In genomic region chr5:100380277-100380676, GRCm38 (mm10) we compare ENCODE assay signal across 18 mouse cellular contexts. TPM values are rescaled to one million over a fixed set of nuclear protein-coding genes. Genes with fewer than 3 reads are reported as not detected.
DNase-seq lines count a peak whose midpoint lies in the region; ATAC-seq lines count a peak whose summit lies in the region.
"Had no signal": no experiment of that assay in that cellular context is flagged by ENCODE, and none has a peak within 500 bp of the region (broad histone marks: within the 10 kb centered on the region; RNA-seq: fewer than 3 reads in every experiment).

No protein-coding gene starts in this region.

- peaks cover 89% of the 10 kb centered on the region for H3K36me3 ChIP-seq in lung, embryonic 15.5 days
- H3K36me3 ChIP-seq in kidney, embryonic 15.5 days, result peaks cover 99% of the 10 kb centered on the region
- H3K36me3 ChIP-seq in forebrain, embryonic 11.5 days (ENCODE audit: control insufficient read depth, insufficient read depth, low read length), result peaks cover 13% of the 10 kb centered on the region; the same call in 1 of the 2 replicates

- no peak for DNase-seq in lung, postnatal 36 days
- DNase-seq in kidney, postnatal 4 days, result peak; percentile 23 to 43
- DNase-seq in yolk sac, embryonic 10.5 days (ENCODE audit: low spot score), result peak; percentile 69
- DNase-seq in forebrain, embryonic 11.5 days (ENCODE audit: low spot score), result no peak
- no peak for DNase-seq in thymus, adult 18-20 months
- DNase-seq in urinary bladder, adult 2 months (ENCODE audit: low spot score), result no peak
- DNase-seq: adrenal gland, postnatal 25 days; B cell, adult 2 months; cerebellum, adult 11 months; cerebellum, postnatal 10 days; midbrain, embryonic 14.5 days; spleen, adult 18-20 months; thymus, postnatal 14 days had no signal

- 0 out of 2 replicates have a peak, but pooled peaks have one; percentile 42 for ATAC-seq in lung, embryonic 15.5 days (ENCODE audit: borderline replicate concordance, extremely low read depth, low FRiP score, low TSS enrichment)
- ATAC-seq in kidney, embryonic 15.5 days (replicated peaks; ENCODE audit: low FRiP score), result no peak
- ATAC-seq in forebrain, embryonic 11.5 days (replicated peaks; ENCODE audit: low FRiP score), result no peak

- H3K9me3 ChIP-seq in lung, embryonic 15.5 days, result no peaks in the 10 kb centered on the region
- H3K9me3 ChIP-seq in kidney, embryonic 15.5 days (replicated peaks), result no peaks in the 10 kb centered on the region
- H3K9me3 ChIP-seq in forebrain, embryonic 11.5 days (ENCODE audit: control insufficient read depth, low read length), result no peaks in the 10 kb centered on the region
- H3K9me3 ChIP-seq: heart, embryonic 13.5 days; neural tube, embryonic 13.5 days had no signal

- H3K4me1 ChIP-seq in lung, embryonic 15.5 days, result no peaks in the 10 kb centered on the region
- no peaks in the 10 kb centered on the region for H3K4me1 ChIP-seq in kidney, embryonic 15.5 days
- no peaks in the 10 kb centered on the region for H3K4me1 ChIP-seq in forebrain, embryonic 11.5 days (replicated peaks; ENCODE audit: control insufficient read depth, insufficient read depth, low read length)
- H3K4me1 ChIP-seq: heart, embryonic 13.5 days; neural tube, embryonic 13.5 days had no signal

- H3K4me2 ChIP-seq in lung, embryonic 15.5 days, result no peak overlapping the region
- no peak overlapping the region for H3K4me2 ChIP-seq in kidney, embryonic 15.5 days
- H3K4me2 ChIP-seq in forebrain, embryonic 11.5 days (ENCODE audit: low read depth, low read length, severe bottlenecking), result no peak overlapping the region
- H3K4me2 ChIP-seq: heart, embryonic 13.5 days; hindbrain, embryonic 14.5 days; neural tube, embryonic 13.5 days had no signal

- H3K4me3 ChIP-seq in lung, embryonic 15.5 days, result no peak overlapping the region
- H3K4me3 ChIP-seq in kidney, embryonic 15.5 days (replicated peaks), result no peak overlapping the region
- no peak overlapping the region for H3K4me3 ChIP-seq in forebrain, embryonic 11.5 days (ENCODE audit: low read depth, low read length)
- H3K4me3 ChIP-seq: heart, embryonic 13.5 days; neural tube, embryonic 13.5 days had no signal

- H3K27ac ChIP-seq in lung, embryonic 15.5 days, result no peak overlapping the region
- peak overlapping the region; percentile 37; the same call in 1 of the 2 replicates for H3K27ac ChIP-seq in kidney, embryonic 15.5 days
- H3K27ac ChIP-seq in forebrain, embryonic 11.5 days (ENCODE audit: low read depth, low read length), result no peak overlapping the region
- H3K27ac ChIP-seq: heart, embryonic 13.5 days; hindbrain, embryonic 14.5 days; neural tube, embryonic 13.5 days had no signal

- WGBS in lung, embryonic 15.5 days, result 94% methylated on average over 5 of the region's 5 CpGs
- WGBS in kidney, embryonic 15.5 days, result 89% methylated on average over 5 of the region's 5 CpGs
- 95% methylated on average over 5 of the region's 5 CpGs for WGBS in forebrain, embryonic 11.5 days

- no peak overlapping the region for H3K9ac ChIP-seq in lung, embryonic 15.5 days
- no peak overlapping the region for H3K9ac ChIP-seq in kidney, embryonic 15.5 days
- no peak overlapping the region for H3K9ac ChIP-seq in forebrain, embryonic 11.5 days (ENCODE audit: low read length)
- H3K9ac ChIP-seq: heart, embryonic 13.5 days; hindbrain, embryonic 14.5 days; neural tube, embryonic 13.5 days had no signal

- no peaks in the 10 kb centered on the region for H3K27me3 ChIP-seq in lung, embryonic 15.5 days
- no peaks in the 10 kb centered on the region for H3K27me3 ChIP-seq in kidney, embryonic 15.5 days
- H3K27me3 ChIP-seq in forebrain, embryonic 11.5 days (ENCODE audit: control insufficient read depth, insufficient read depth, low read length), result no peaks in the 10 kb centered on the region
- H3K27me3 ChIP-seq: heart, embryonic 13.5 days; neural tube, embryonic 13.5 days had no signal

RNA-seq across cellular contexts. Expression of gene Sec31a, which starts 35.8 kb away (rescaled TPM):
- polyA plus RNA-seq in lung, embryonic 15.5 days (2015; fragmentation: Nextera tagmentation; extraction: Ambion mirVana), result 145 and 152 TPM in 2 replicates
- polyA plus RNA-seq in kidney, embryonic 15.5 days (2015; fragmentation: Nextera tagmentation; extraction: Ambion mirVana), result 158 and 174 TPM in 2 replicates
- 109 and 117 TPM in 2 replicates for polyA plus RNA-seq in forebrain, embryonic 11.5 days (2014; fragmentation: Nextera tagmentation; extraction: Ambion mirVana)
- polyA plus RNA-seq in urinary bladder, adult 2 months (2012; rRNA removed), result 148 and 178 TPM in 2 replicates

Comparison
In these comparisons a context has a peak if more than half of its experiments do, and no peak if none do; other contexts are left out.
1. DNase-seq: peak in kidney, postnatal 4 days (2 of 2) and yolk sac, embryonic 10.5 days (single experiment); none in lung, postnatal 36 days (single experiment), forebrain, embryonic 11.5 days (single experiment), thymus, adult 18-20 months (0 of 2) and urinary bladder, adult 2 months (single experiment).